In the genomic region with DNA sequence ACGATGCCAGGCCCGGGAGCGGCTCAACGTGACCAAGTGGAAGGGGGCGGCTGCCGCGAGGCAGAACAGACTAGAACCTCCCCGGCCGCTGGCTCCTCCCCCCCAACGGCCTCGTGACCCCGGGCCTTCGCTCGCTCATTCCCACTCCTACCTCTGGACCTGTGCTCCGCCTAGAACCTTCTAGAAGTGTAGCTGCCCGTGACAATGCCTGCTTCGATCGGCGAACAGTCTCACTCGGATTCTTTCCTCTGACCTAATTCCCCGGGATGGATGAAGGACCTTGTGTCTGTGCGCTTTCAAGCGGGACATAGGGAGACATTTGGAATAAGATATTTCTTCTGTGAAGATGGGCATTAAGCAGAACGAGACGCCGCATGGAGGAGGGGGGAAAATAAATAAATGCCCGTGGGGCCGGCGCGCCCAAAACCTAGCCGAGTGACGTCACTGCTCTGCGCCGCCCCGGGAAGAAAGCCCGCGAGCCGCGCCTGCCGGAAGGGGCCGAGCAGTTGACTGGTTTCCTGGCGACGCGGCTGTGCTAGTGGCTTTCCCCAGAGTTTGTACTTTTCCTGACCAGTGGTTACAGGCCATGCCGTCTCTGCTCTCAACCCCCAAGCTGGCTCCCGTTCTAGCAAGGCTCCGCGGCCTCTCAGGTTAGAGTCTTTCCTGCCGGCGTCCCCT, we compare ENCODE assay signal across 7 mouse cellular contexts. TPM values are rescaled to one million over a fixed set of nuclear protein-coding genes. Genes with fewer than 3 reads are reported as not detected.
DNase-seq lines count a peak whose midpoint lies in the region; ATAC-seq lines count a peak whose summit lies in the region.

Gene St13, minus strand, starts transcription at position 440 of the 678 bp plus-strand sequence.
Gene Xpnpep3, plus strand, starts transcription at position 501 of the 678 bp plus-strand sequence.

- H3K4me1 ChIP-seq in intestine, embryonic 15.5 days (replicated peaks), result no peaks in the 10 kb centered on the region; the same call in 1 of the 2 replicates
- peaks cover 26% of the 10 kb centered on the region for H3K4me1 ChIP-seq in midbrain, embryonic 10.5 days

- H3K9ac ChIP-seq in intestine, embryonic 15.5 days, result peak within 1 kb of the TSS; percentile 95

- no peaks in the 10 kb centered on the region for H3K36me3 ChIP-seq in intestine, embryonic 15.5 days
- peaks cover 18% of the 10 kb centered on the region; the same call in 1 of the 2 replicates for H3K36me3 ChIP-seq in midbrain, embryonic 10.5 days

- DNase-seq in adrenal gland, adult 18-20 months (ENCODE audit: low spot score in 2 of 2), result peak; percentile 100
- peak; percentile 96 for DNase-seq in embryo, embryonic 11 days
- peak; percentile 97 to 99 for DNase-seq in gastrocnemius, postnatal 36 days
- peak; percentile 97 to 98 for DNase-seq in left cerebral cortex, postnatal 25 days (ENCODE audit: low spot score in 2 of 2)
- peak; percentile 95 for DNase-seq in midbrain, embryonic 10.5 days (ENCODE audit: low spot score)
- peak; percentile 99 for DNase-seq in right cerebral cortex, postnatal 4 days

- intact Hi-C loops in gastrocnemius, postnatal 36 days (cut with DNase I), result no loop called here
- intact Hi-C loops in left cerebral cortex, postnatal 25 days (cut with DNase I), result loop anchor here (1.0 kb wide), 1 partner anchor 186 kb away; the partner anchor contains the start of gene Ep300

- H3K4me3 ChIP-seq in intestine, embryonic 15.5 days (replicated peaks), result peak within 1 kb of the TSS; percentile 89
- peak within 1 kb of the TSS; percentile 90 for H3K4me3 ChIP-seq in midbrain, embryonic 10.5 days

- H3K9me3 ChIP-seq in intestine, embryonic 15.5 days, result no peaks in the 10 kb centered on the region
- no peaks in the 10 kb centered on the region for H3K9me3 ChIP-seq in midbrain, embryonic 10.5 days (replicated peaks)

- peak; percentile 100 for ATAC-seq in intestine, embryonic 15.5 days

- WGBS in intestine, embryonic 15.5 days, result under 1% methylated on average over 50 of the region's 50 CpGs
- under 1% methylated on average over 50 of the region's 50 CpGs for WGBS in midbrain, embryonic 10.5 days

- H3K4me2 ChIP-seq in intestine, embryonic 15.5 days (replicated peaks), result peak within 1 kb of the TSS; percentile 63

- no peaks in the 10 kb centered on the region for H3K27me3 ChIP-seq in intestine, embryonic 15.5 days (replicated peaks)
- H3K27me3 ChIP-seq in midbrain, embryonic 10.5 days (ENCODE audit: low read depth, poor library complexity, severe bottlenecking), result no peaks in the 10 kb centered on the region

- peak within 1 kb of the TSS; percentile 88 for H3K27ac ChIP-seq in intestine, embryonic 15.5 days
- peak within 1 kb of the TSS; percentile 96 for H3K27ac ChIP-seq in midbrain, embryonic 10.5 days (replicated peaks)

RNA-seq across cellular contexts. Expression of gene St13, which starts in this region (rescaled TPM):
- total RNA-seq in adrenal gland, adult 18-20 months (2021), result 100 to 1,000 TPM; 319 to 323 TPM
- 10 to 100 TPM; 79.6 to 81.0 TPM for total RNA-seq in gastrocnemius, postnatal 36 days (2021)
- 145 and 170 TPM in 2 replicates for polyA plus RNA-seq in intestine, embryonic 15.5 days (2015; fragmentation: Nextera tagmentation; extraction: Ambion mirVana)
- total RNA-seq in left cerebral cortex, postnatal 25 days (2021), result 100 to 1,000 TPM; 165 TPM
- polyA plus RNA-seq in midbrain, embryonic 10.5 days (2016; fragmentation: Nextera tagmentation; extraction: Ambion mirVana), result 205 and 220 TPM in 2 replicates

RNA-seq across cellular contexts. Expression of gene Xpnpep3, which starts in this region (rescaled TPM):
- total RNA-seq in adrenal gland, adult 18-20 months (2021), result 10 to 100 TPM; 28.0 to 30.1 TPM
- total RNA-seq in gastrocnemius, postnatal 36 days (2021), result 1 to 10 TPM; 5.7 to 7.2 TPM
- polyA plus RNA-seq in intestine, embryonic 15.5 days (2015; fragmentation: Nextera tagmentation; extraction: Ambion mirVana), result 7.5 and 8.3 TPM in 2 replicates
- 10 to 100 TPM; 13.2 to 14.9 TPM for total RNA-seq in left cerebral cortex, postnatal 25 days (2021)
- 12.4 and 12.9 TPM in 2 replicates for polyA plus RNA-seq in midbrain, embryonic 10.5 days (2016; fragmentation: Nextera tagmentation; extraction: Ambion mirVana)

Comparison
In these comparisons a context has a peak if more than half of its experiments do, and no peak if none do; other contexts are left out.
1. Peak in every context shown above with its lines: DNase-seq, ATAC-seq, H3K4me3 ChIP-seq and H3K27ac ChIP-seq.